Mouse (Mus musculus): ENCODE data around the gene Yipf1.

GRCm38 (mm10) chr4:107280843-107281475 is 33.2 kb upstream of the Yipf1 start:
- TF ChIP-seq CTCF (IDR thresholded peaks at IDR 0.05; ENCODE audit: control insufficient read depth, insufficient read depth, low read length) (no peak), POLR2A (IDR thresholded peaks at IDR 0.05; ENCODE audit: borderline replicate concordance, control insufficient read depth, low read depth, low read length) (no peak)
